Mouse (Mus musculus) small intestine, adult 2 months (tissue): ENCODE measurements around the gene D630039A03Rik.

Source experiments
- CTCF ChIP-seq: fragments of 200-500 bp; IDR thresholded peaks from 2 replicates; pipeline ENCODE4 v1.5.1; 2012; ENCODE audit warnings: low read depth, mild to moderate bottlenecking, control low read depth, inconsistent platforms, low read length, moderate library complexity, mixed read lengths; ENCODE audit not compliant: insufficient replicate concordance, insufficient read length; ENCODE audit errors: extremely low read depth
- POLR2A ChIP-seq: fragments of 200-500 bp; IDR thresholded peaks from 2 replicates; pipeline ENCODE4 v1.6.1; 2012; ENCODE audit warnings: low read depth, mild to moderate bottlenecking, control low read depth, inconsistent platforms, low read length, moderate library complexity

GRCm38 (mm10) chr4:57920522-57920921 is 4.4 kb upstream of the D630039A03Rik start:
- TF ChIP-seq POLR2A (no peak), CTCF (no peak)
